Mouse (Mus musculus): ENCODE measurements at regions not wholly inside any gene's neighbourhood (a gene's known extent, or its start where the extent isn't known, plus 50 kb on each side); places are given as distances from the start of the nearest gene placed in this dataset.

- no peak overlapping the region for H3K27ac ChIP-seq (ENCODE audit: low read length)
- no peaks in the 10 kb centered on the region for H3K9me3 ChIP-seq (replicated peaks; ENCODE audit: control insufficient read depth, low read length, poor library complexity, severe bottlenecking)
- no peaks in the 10 kb centered on the region for H3K36me3 ChIP-seq (ENCODE audit: control insufficient read depth, insufficient read depth, low read length)
- H3K4me2 ChIP-seq (ENCODE audit: low read length): no peak overlapping the region
- no peak for ATAC-seq
- no peak overlapping the region for H3K9ac ChIP-seq (ENCODE audit: low read depth, low read length)
- H3K27me3 ChIP-seq (ENCODE audit: control insufficient read depth, insufficient read depth, low read depth, low read length): no peaks in the 10 kb centered on the region
- WGBS: 75% methylated on average over 5 of the region's 5 CpGs
- no peak overlapping the region for H3K4me3 ChIP-seq (ENCODE audit: low read depth, low read length)
- H3K4me1 ChIP-seq (ENCODE audit: control insufficient read depth, insufficient read depth, low read length): no peaks in the 10 kb centered on the region
These were observed 530.4 kb upstream of the Tenm4 start for GRCm38 (mm10) chr7:95640683-95641082.

GRCm38 (mm10) chr7:95674319-95674718 is 496.7 kb upstream of the Tenm4 start:
- Histone ChIP-seq H3K27ac (ENCODE audit: low read length) (no peak overlapping the region), H3K4me2 (ENCODE audit: low read length) (no peak overlapping the region), H3K36me3 (ENCODE audit: control insufficient read depth, insufficient read depth, low read length) (no peaks in the 10 kb centered on the region), H3K9ac (ENCODE audit: low read depth, low read length) (no peak overlapping the region), H3K27me3 (ENCODE audit: control insufficient read depth, insufficient read depth, low read depth, low read length) (no peaks in the 10 kb centered on the region), H3K4me3 (ENCODE audit: low read depth, low read length) (no peak overlapping the region), H3K4me1 (ENCODE audit: control insufficient read depth, insufficient read depth, low read length) (no peaks in the 10 kb centered on the region), H3K9me3 (replicated peaks; ENCODE audit: control insufficient read depth, low read length, poor library complexity, severe bottlenecking) (no peaks in the 10 kb centered on the region)
- WGBS: 100% methylated on average over 1 of the region's 1 CpGs
- ATAC-seq: no peak

- no peak overlapping the region for H3K4me2 ChIP-seq (ENCODE audit: low read length)
- H3K27me3 ChIP-seq (ENCODE audit: control insufficient read depth, insufficient read depth, low read depth, low read length): no peaks in the 10 kb centered on the region; the same call in 1 of the 2 replicates
- no peaks in the 10 kb centered on the region for H3K36me3 ChIP-seq (ENCODE audit: control insufficient read depth, insufficient read depth, low read length)
- no peak overlapping the region for H3K9ac ChIP-seq (ENCODE audit: low read depth, low read length)
- no peaks in the 10 kb centered on the region for H3K9me3 ChIP-seq (replicated peaks; ENCODE audit: control insufficient read depth, low read length, poor library complexity, severe bottlenecking)
- 53% methylated on average over 3 of the region's 3 CpGs for WGBS
- no peak overlapping the region for H3K27ac ChIP-seq (ENCODE audit: low read length)
- H3K4me1 ChIP-seq (ENCODE audit: control insufficient read depth, insufficient read depth, low read length): no peaks in the 10 kb centered on the region
- ATAC-seq: no peak
- no peak overlapping the region for H3K4me3 ChIP-seq (ENCODE audit: low read depth, low read length)
These were observed 488.5 kb upstream of the Tenm4 start for GRCm38 (mm10) chr7:95682521-95682920.

GRCm38 (mm10) chr7:95687733-95688132 is 483.3 kb upstream of the Tenm4 start:
- no peak for ATAC-seq
- H3K27me3 ChIP-seq (ENCODE audit: control insufficient read depth, insufficient read depth, low read depth, low read length): no peaks in the 10 kb centered on the region; the same call in none of the 2 replicates
- no peaks in the 10 kb centered on the region for H3K9me3 ChIP-seq (replicated peaks; ENCODE audit: control insufficient read depth, low read length, poor library complexity, severe bottlenecking)
- H3K9ac ChIP-seq (ENCODE audit: low read depth, low read length): no peak overlapping the region
- no peak overlapping the region for H3K27ac ChIP-seq (ENCODE audit: low read length)
- no peak overlapping the region for H3K4me2 ChIP-seq (ENCODE audit: low read length)
- WGBS: 15% methylated on average over 3 of the region's 3 CpGs
- peaks cover 14% of the 10 kb centered on the region; the same call in 1 of the 2 replicates for H3K4me1 ChIP-seq (ENCODE audit: control insufficient read depth, insufficient read depth, low read length)
- H3K4me3 ChIP-seq (ENCODE audit: low read depth, low read length): no peak overlapping the region
- H3K36me3 ChIP-seq (ENCODE audit: control insufficient read depth, insufficient read depth, low read length): no peaks in the 10 kb centered on the region

DNA sequence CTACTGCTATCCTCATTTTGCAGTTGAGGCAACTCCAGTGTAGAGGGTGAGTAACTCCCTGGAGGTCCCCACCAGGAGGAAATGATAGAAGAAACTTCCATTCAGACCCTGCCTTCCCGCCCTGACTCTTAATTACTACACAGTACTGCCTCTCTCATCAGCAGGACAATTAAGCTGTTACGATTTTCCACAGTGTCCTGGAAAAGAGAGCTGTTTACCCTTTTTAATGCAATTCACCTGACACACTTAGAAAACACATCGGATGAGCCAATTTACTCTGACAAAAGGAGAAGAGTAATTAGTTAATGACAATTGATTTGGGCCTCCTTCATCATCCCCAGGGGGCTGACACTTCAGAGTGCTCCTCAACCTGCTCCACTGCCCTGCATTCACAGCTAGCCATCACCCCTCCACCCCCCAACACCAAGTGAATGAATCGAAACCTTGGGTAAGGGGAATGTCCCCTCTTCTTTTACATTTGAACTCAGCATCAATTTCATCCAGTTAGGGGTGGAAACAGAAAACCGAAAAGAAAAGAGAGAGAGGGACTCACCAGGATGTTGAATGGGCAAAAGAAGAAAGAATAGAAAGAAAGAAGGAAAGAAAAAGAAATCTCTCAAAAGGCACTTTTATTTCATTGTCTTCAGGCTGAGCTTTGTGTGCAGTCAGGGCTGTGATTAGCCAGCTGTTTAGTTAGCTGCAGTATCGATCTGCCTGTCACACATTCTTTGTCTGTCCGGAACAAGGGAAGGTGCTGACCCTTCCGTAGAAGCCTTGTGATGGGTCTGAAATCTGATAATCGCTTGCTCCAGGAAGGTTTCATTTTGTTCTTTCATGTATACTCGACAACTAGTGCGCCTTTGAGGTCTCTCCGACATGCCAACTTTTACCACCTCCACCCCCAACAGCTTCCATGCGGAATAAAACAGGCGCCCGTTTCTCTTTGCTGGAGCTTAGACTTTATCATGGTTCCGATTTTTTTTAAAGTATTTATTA is 482.6 kb upstream of the Tenm4 start:
- Histone ChIP-seq H3K4me1 (ENCODE audit: control insufficient read depth, insufficient read depth, low read length) (peaks cover 14% of the 10 kb centered on the region; the same call in 1 of the 2 replicates), H3K9me3 (replicated peaks; ENCODE audit: control insufficient read depth, low read length, poor library complexity, severe bottlenecking) (no peaks in the 10 kb centered on the region), H3K27ac (ENCODE audit: low read length) (0 out of 2 replicates have a peak overlapping the region, but pooled peaks have one; percentile 24), H3K27me3 (ENCODE audit: control insufficient read depth, insufficient read depth, low read depth, low read length) (no peaks in the 10 kb centered on the region; the same call in none of the 2 replicates), H3K9ac (ENCODE audit: low read depth, low read length) (peak overlapping the region; percentile 50), H3K36me3 (ENCODE audit: control insufficient read depth, insufficient read depth, low read length) (no peaks in the 10 kb centered on the region), H3K4me2 (ENCODE audit: low read length) (peak overlapping the region; percentile 60), H3K4me3 (ENCODE audit: low read depth, low read length) (peak overlapping the region; percentile 33)
- 3% methylated on average over 16 of the region's 16 CpGs for WGBS
- ATAC-seq: peak; percentile 83

- Histone ChIP-seq H3K4me1 (ENCODE audit: control insufficient read depth, insufficient read depth, low read length) (peaks cover 14% of the 10 kb centered on the region; the same call in 1 of the 2 replicates), H3K27ac (ENCODE audit: low read length) (peak overlapping the region; percentile 4; the same call in 1 of the 2 replicates), H3K4me2 (ENCODE audit: low read length) (peak overlapping the region; percentile 60), H3K4me3 (ENCODE audit: low read depth, low read length) (peak overlapping the region; percentile 33), H3K9me3 (replicated peaks; ENCODE audit: control insufficient read depth, low read length, poor library complexity, severe bottlenecking) (no peaks in the 10 kb centered on the region), H3K9ac (ENCODE audit: low read depth, low read length) (no peak overlapping the region), H3K36me3 (ENCODE audit: control insufficient read depth, insufficient read depth, low read length) (no peaks in the 10 kb centered on the region), H3K27me3 (ENCODE audit: control insufficient read depth, insufficient read depth, low read depth, low read length) (no peaks in the 10 kb centered on the region; the same call in none of the 2 replicates)
- 6% methylated on average over 7 of the region's 7 CpGs for WGBS
- peak; percentile 63; the same call in 1 of the 2 replicates for ATAC-seq
These were observed 481.7 kb upstream of the Tenm4 start for GRCm38 (mm10) chr7:95689161-95689833.

GRCm38 (mm10) chr7:95699506-95699905 is 471.5 kb upstream of the Tenm4 start:
- Histone ChIP-seq H3K9me3 (replicated peaks; ENCODE audit: control insufficient read depth, low read length, poor library complexity, severe bottlenecking) (no peaks in the 10 kb centered on the region), H3K27ac (ENCODE audit: low read length) (no peak overlapping the region), H3K4me2 (ENCODE audit: low read length) (0 out of 2 replicates have a peak overlapping the region, but pooled peaks have one; percentile 5), H3K27me3 (ENCODE audit: control insufficient read depth, insufficient read depth, low read depth, low read length) (no peaks in the 10 kb centered on the region), H3K4me1 (ENCODE audit: control insufficient read depth, insufficient read depth, low read length) (no peaks in the 10 kb centered on the region), H3K36me3 (ENCODE audit: control insufficient read depth, insufficient read depth, low read length) (no peaks in the 10 kb centered on the region), H3K4me3 (ENCODE audit: low read depth, low read length) (no peak overlapping the region), H3K9ac (ENCODE audit: low read depth, low read length) (no peak overlapping the region)
- ATAC-seq: no peak
- WGBS: 58% methylated on average over 9 of the region's 9 CpGs

GRCm38 (mm10) chr7:95710088-95710487 is 461.0 kb upstream of the Tenm4 start:
- no peak for ATAC-seq

More at GRCm38 (mm10) chr7:95710088-95710487, 461.0 kb upstream of the Tenm4 start:
- Histone ChIP-seq H3K9ac (ENCODE audit: low read depth, low read length) (no peak overlapping the region), H3K4me1 (ENCODE audit: control insufficient read depth, insufficient read depth, low read length) (no peaks in the 10 kb centered on the region), H3K27ac (ENCODE audit: low read length) (no peak overlapping the region), H3K9me3 (replicated peaks; ENCODE audit: control insufficient read depth, low read length, poor library complexity, severe bottlenecking) (no peaks in the 10 kb centered on the region), H3K4me2 (ENCODE audit: low read length) (no peak overlapping the region), H3K4me3 (ENCODE audit: low read depth, low read length) (no peak overlapping the region), H3K27me3 (ENCODE audit: control insufficient read depth, insufficient read depth, low read depth, low read length) (no peaks in the 10 kb centered on the region), H3K36me3 (ENCODE audit: control insufficient read depth, insufficient read depth, low read length) (no peaks in the 10 kb centered on the region)
- 74% methylated on average over 7 of the region's 7 CpGs for WGBS

Data from midbrain, embryonic 16.5 days (tissue).